Comparison of ENCODE assay signal across 24 mouse cellular contexts in the genomic region with DNA sequence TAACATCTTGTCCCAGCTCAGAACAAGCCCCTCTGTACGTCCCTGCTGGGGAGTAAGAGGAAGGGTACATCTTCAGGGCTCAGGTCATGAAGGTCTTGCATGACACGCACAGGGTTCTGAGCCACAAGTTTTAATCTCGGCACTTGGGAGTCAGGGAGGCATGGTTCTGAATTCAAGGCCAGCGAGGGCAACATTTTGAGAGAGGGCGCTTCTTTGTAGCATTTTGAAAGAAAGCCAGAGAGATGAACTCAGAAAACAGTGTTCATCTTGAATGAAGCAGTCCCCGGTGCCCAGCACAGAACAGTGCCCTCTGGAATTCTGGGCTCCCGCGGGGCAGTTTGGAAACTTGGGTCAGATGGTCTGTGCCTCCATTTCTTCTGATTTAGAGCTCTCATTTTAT. TPM values are rescaled to one million over a fixed set of nuclear protein-coding genes. Genes with fewer than 3 reads are reported as not detected.
DNase-seq lines count a peak whose midpoint lies in the region; ATAC-seq and TF ChIP-seq lines count a peak whose summit lies in the region.
"Had no signal": no experiment of that assay in that cellular context is flagged by ENCODE, and none has a peak within 500 bp of the region (broad histone marks: within the 10 kb centered on the region; RNA-seq: fewer than 3 reads in every experiment).

No protein-coding gene starts in this region.

- no peaks in the 10 kb centered on the region for H3K4me1 ChIP-seq in midbrain, embryonic 11.5 days (ENCODE audit: control insufficient read depth, insufficient read depth, low read length)
- H3K4me1 ChIP-seq in midbrain, embryonic 14.5 days (ENCODE audit: control insufficient read depth, insufficient read depth, low read length): no peaks in the 10 kb centered on the region
- peaks cover 3% of the 10 kb centered on the region for H3K4me1 ChIP-seq in testis, adult 2 months (ENCODE audit: control insufficient read depth, insufficient read depth, low read length)
- peaks cover 8% of the 10 kb centered on the region for H3K4me1 ChIP-seq in ES-Bruce4 (ENCODE audit: control insufficient read depth, insufficient read depth, low read length)

- H3K27ac ChIP-seq in midbrain, embryonic 11.5 days (ENCODE audit: low read depth, low read length): no peak overlapping the region
- no peak overlapping the region for H3K27ac ChIP-seq in midbrain, embryonic 14.5 days (replicated peaks; ENCODE audit: low read depth, low read length)
- peak overlapping the region; percentile 51 for H3K27ac ChIP-seq in testis, adult 2 months (ENCODE audit: control insufficient read depth, insufficient read depth, low read depth, low read length)
- peak overlapping the region; percentile 32; the same call in 1 of the 2 replicates for H3K27ac ChIP-seq in ES-Bruce4 (ENCODE audit: insufficient read depth, low read length)

- peak; percentile 65 for DNase-seq in midbrain, embryonic 11.5 days (ENCODE audit: low spot score, missing footprints)
- DNase-seq in midbrain, embryonic 14.5 days: no peak
- DNase-seq in testis, postnatal 10 days (ENCODE audit: low spot score): no peak
- DNase-seq in testis, postnatal 14 days (ENCODE audit: low spot score): peak; percentile 53
- DNase-seq in left cerebral cortex, adult 11 months (ENCODE audit: low spot score): no peak
- DNase-seq in left cerebral cortex, postnatal 10 days (ENCODE audit: extremely low spot score in 1 of 2, low spot score in 2 of 2): no peak
- DNase-seq: adrenal gland, adult 2 months; adrenal gland, adult 8-10 months; adrenal gland, postnatal 10 days; adrenal gland, postnatal 14 days; adrenal gland, postnatal 25 days; adrenal gland, postnatal 36 days; B cell, adult 2 months; cerebellum, adult 11 months; cerebellum, adult 11-12 months; cerebellum, adult 18-20 months had no signal

- TF ChIP-seq CTCF in testis, adult 2 months (IDR thresholded peaks at IDR 0.05; ENCODE audit: control insufficient read depth, insufficient read depth, insufficient replicate concordance, low read depth, low read length): no peak
- TF ChIP-seq CTCF in ES-Bruce4 (IDR thresholded peaks at IDR 0.05; ENCODE audit: low read depth, low read length): no peak

- H3K27me3 ChIP-seq in midbrain, embryonic 11.5 days (ENCODE audit: control insufficient read depth, insufficient read depth, low read length): no peaks in the 10 kb centered on the region
- H3K27me3 ChIP-seq in midbrain, embryonic 14.5 days (ENCODE audit: control insufficient read depth, insufficient read depth, low read length): no peaks in the 10 kb centered on the region
- no peaks in the 10 kb centered on the region for H3K27me3 ChIP-seq in testis, adult 2 months (ENCODE audit: control insufficient read depth, insufficient read depth, low read length)
- H3K27me3 ChIP-seq in ES-Bruce4 (ENCODE audit: control insufficient read depth, insufficient read depth, low read length, poor library complexity, severe bottlenecking): no peaks in the 10 kb centered on the region
- H3K27me3 ChIP-seq: CH12.LX, Patski had no signal

- H3K9ac ChIP-seq in midbrain, embryonic 11.5 days (ENCODE audit: low read length): no peak overlapping the region
- no peak overlapping the region for H3K9ac ChIP-seq in midbrain, embryonic 14.5 days (replicated peaks; ENCODE audit: low read length)
- no peak overlapping the region for H3K9ac ChIP-seq in ES-Bruce4 (ENCODE audit: low read depth, poor library complexity, severe bottlenecking)

- no peak for TF ChIP-seq EP300 in ES-Bruce4 (IDR thresholded peaks at IDR 0.05; ENCODE audit: insufficient read depth, low read depth, low read length)

- H3K4me3 ChIP-seq in midbrain, embryonic 11.5 days (ENCODE audit: low read depth, low read length): no peak overlapping the region
- no peak overlapping the region for H3K4me3 ChIP-seq in midbrain, embryonic 14.5 days (replicated peaks; ENCODE audit: low read depth, low read length)
- no peak overlapping the region for H3K4me3 ChIP-seq in testis, adult 2 months (ENCODE audit: control insufficient read depth, low read depth, low read length)
- H3K4me3 ChIP-seq in ES-Bruce4 (ENCODE audit: low read depth, low read length): no peak overlapping the region

- 94% methylated on average over 8 of the region's 8 CpGs for WGBS in midbrain, embryonic 11.5 days
- WGBS in midbrain, embryonic 14.5 days: 94% methylated on average over 8 of the region's 8 CpGs

- TF ChIP-seq POLR2A in testis, adult 2 months (IDR thresholded peaks at IDR 0.05; ENCODE audit: control insufficient read depth, low read depth, low read length): no peak
- TF ChIP-seq POLR2A in ES-Bruce4 (IDR thresholded peaks at IDR 0.05; ENCODE audit: insufficient read depth, low read length): no peak

- H3K9me3 ChIP-seq in midbrain, embryonic 11.5 days (ENCODE audit: control insufficient read depth, low read length): no peaks in the 10 kb centered on the region
- H3K9me3 ChIP-seq in midbrain, embryonic 14.5 days (ENCODE audit: control insufficient read depth, low read length): no peaks in the 10 kb centered on the region
- H3K9me3 ChIP-seq in ES-Bruce4 (replicated peaks; ENCODE audit: control insufficient read depth, insufficient read depth, low read length, poor library complexity, severe bottlenecking): no peaks in the 10 kb centered on the region
- H3K9me3 ChIP-seq: G1E had no signal

- no peak overlapping the region for H3K4me2 ChIP-seq in midbrain, embryonic 11.5 days
- H3K4me2 ChIP-seq in midbrain, embryonic 14.5 days (ENCODE audit: low read length): no peak overlapping the region

- no peaks in the 10 kb centered on the region for H3K36me3 ChIP-seq in midbrain, embryonic 11.5 days (ENCODE audit: control insufficient read depth, insufficient read depth, low read length)
- peaks cover 50% of the 10 kb centered on the region for H3K36me3 ChIP-seq in midbrain, embryonic 14.5 days (ENCODE audit: control insufficient read depth, insufficient read depth, low read length)
- H3K36me3 ChIP-seq in testis, adult 2 months (ENCODE audit: control insufficient read depth, insufficient read depth, low read length): peaks cover 2% of the 10 kb centered on the region
- H3K36me3 ChIP-seq in ES-Bruce4 (ENCODE audit: control insufficient read depth, insufficient read depth, low read length, poor library complexity, severe bottlenecking): peaks cover 38% of the 10 kb centered on the region

- ATAC-seq in midbrain, embryonic 11.5 days (ENCODE audit: low FRiP score): no peak
- no peak for ATAC-seq in midbrain, embryonic 14.5 days (ENCODE audit: low FRiP score, low TSS enrichment)
- ATAC-seq: activated CD4-positive, CD25-positive, alpha-beta regulatory T cell, adult 4 months; CD4-positive, CD25-positive, alpha-beta regulatory T cell, adult 4 months; Patski had no signal

- intact Hi-C loops in left cerebral cortex, postnatal 10 days (cut with DNase I): no loop called here

RNA-seq across cellular contexts. Expression of a gene that starts 7.4 kb away (rescaled TPM):
- polyA plus RNA-seq in midbrain, embryonic 11.5 days (2014; fragmentation: Nextera tagmentation; extraction: Ambion mirVana): 40.2 and 46.4 TPM in 2 replicates
- polyA plus RNA-seq in midbrain, embryonic 14.5 days (2014; fragmentation: Nextera tagmentation; extraction: Ambion mirVana): 38.3 and 41.3 TPM in 2 replicates
- polyA plus RNA-seq in testis, adult 2 months (2012; rRNA removed): 466 and 545 TPM in 2 replicates
- 53.7 and 71.1 TPM in 2 replicates for polyA plus RNA-seq in ES-Bruce4 (2011; ENCODE audit: insufficient read depth, insufficient read length, low read depth, missing spikeins)
- 10 to 100 TPM; 21.8 to 22.0 TPM for total RNA-seq in left cerebral cortex, postnatal 10 days (2021)

RNA-seq across cellular contexts. Expression of a gene that starts 7.6 kb away (rescaled TPM):
- polyA plus RNA-seq in midbrain, embryonic 11.5 days (2014; fragmentation: Nextera tagmentation; extraction: Ambion mirVana): 30.0 and 35.4 TPM in 2 replicates
- polyA plus RNA-seq in midbrain, embryonic 14.5 days (2014; fragmentation: Nextera tagmentation; extraction: Ambion mirVana): 40.6 and 46.3 TPM in 2 replicates
- polyA plus RNA-seq in testis, adult 2 months (2012; rRNA removed): 69.0 and 76.6 TPM in 2 replicates
- 26.1 and 26.9 TPM in 2 replicates for polyA plus RNA-seq in ES-Bruce4 (2011; ENCODE audit: insufficient read depth, insufficient read length, low read depth, missing spikeins)
- total RNA-seq in left cerebral cortex, postnatal 10 days (2021): 10 to 100 TPM; 25.0 to 28.9 TPM

RNA-seq across cellular contexts. Expression of a gene that starts 8.6 kb away (rescaled TPM):
- 0.99 and 1.6 TPM in 2 replicates for polyA plus RNA-seq in midbrain, embryonic 11.5 days (2014; fragmentation: Nextera tagmentation; extraction: Ambion mirVana)
- polyA plus RNA-seq in midbrain, embryonic 14.5 days (2014; fragmentation: Nextera tagmentation; extraction: Ambion mirVana): 32.8 and 46.5 TPM in 2 replicates
- polyA plus RNA-seq in testis, adult 2 months (2012; rRNA removed): 17.4 and 19.0 TPM in 2 replicates
- polyA plus RNA-seq in ES-Bruce4 (2011; ENCODE audit: insufficient read depth, insufficient read length, low read depth, missing spikeins): 3.3 and 3.7 TPM in 2 replicates
- 10 to 100 TPM; 53.6 to 67.6 TPM for total RNA-seq in left cerebral cortex, postnatal 10 days (2021)
- total RNA-seq: adrenal gland, adult 18-20 months; adrenal gland, postnatal 25 days; adrenal gland, postnatal 36 days had no signal

RNA-seq across cellular contexts. Expression of a gene that starts 14.2 kb away (rescaled TPM):
- 30.7 and 31.1 TPM in 2 replicates for polyA plus RNA-seq in midbrain, embryonic 11.5 days (2014; fragmentation: Nextera tagmentation; extraction: Ambion mirVana)
- polyA plus RNA-seq in midbrain, embryonic 14.5 days (2014; fragmentation: Nextera tagmentation; extraction: Ambion mirVana): 44.3 and 47.9 TPM in 2 replicates
- 18.6 and 19.4 TPM in 2 replicates for polyA plus RNA-seq in testis, adult 2 months (2012; rRNA removed)
- polyA plus RNA-seq in ES-Bruce4 (2011; ENCODE audit: insufficient read depth, insufficient read length, low read depth, missing spikeins): 7.9 and 15.2 TPM in 2 replicates
- total RNA-seq in left cerebral cortex, postnatal 10 days (2021): 10 to 100 TPM; 34.5 to 36.3 TPM

RNA-seq across cellular contexts. Expression of a gene that starts 20.4 kb away (rescaled TPM):
- 0.78 and 1.4 TPM in 2 replicates for polyA plus RNA-seq in midbrain, embryonic 11.5 days (2014; fragmentation: Nextera tagmentation; extraction: Ambion mirVana)
- 0.67 and 1.1 TPM in 2 replicates for polyA plus RNA-seq in midbrain, embryonic 14.5 days (2014; fragmentation: Nextera tagmentation; extraction: Ambion mirVana)
- polyA plus RNA-seq in testis, adult 2 months (2012; rRNA removed): 6.8 and 6.9 TPM in 2 replicates
- polyA plus RNA-seq in ES-Bruce4 (2011; ENCODE audit: insufficient read depth, insufficient read length, low read depth, missing spikeins): 22.9 and 25.6 TPM in 2 replicates
- 10 to 100 TPM in 1 of 2 experiments, 1 to 10 TPM in 1; 9.7 to 12.2 TPM for total RNA-seq in left cerebral cortex, postnatal 10 days (2021)

Comparison
In these comparisons a context has a peak if more than half of its experiments do, and no peak if none do; other contexts are left out.
1. DNase-seq: peak in midbrain, embryonic 11.5 days (single experiment) and testis, postnatal 14 days (single experiment); none in midbrain, embryonic 14.5 days (single experiment), testis, postnatal 10 days (single experiment), left cerebral cortex, adult 11 months (single experiment) and left cerebral cortex, postnatal 10 days (0 of 2).
2. H3K27ac ChIP-seq: peak in testis, adult 2 months (single experiment) and ES-Bruce4 (single experiment); none in midbrain, embryonic 11.5 days (single experiment) and midbrain, embryonic 14.5 days (single experiment).